Mouse (Mus musculus): Measurements from ENCODE around the gene Os9.

DNA sequence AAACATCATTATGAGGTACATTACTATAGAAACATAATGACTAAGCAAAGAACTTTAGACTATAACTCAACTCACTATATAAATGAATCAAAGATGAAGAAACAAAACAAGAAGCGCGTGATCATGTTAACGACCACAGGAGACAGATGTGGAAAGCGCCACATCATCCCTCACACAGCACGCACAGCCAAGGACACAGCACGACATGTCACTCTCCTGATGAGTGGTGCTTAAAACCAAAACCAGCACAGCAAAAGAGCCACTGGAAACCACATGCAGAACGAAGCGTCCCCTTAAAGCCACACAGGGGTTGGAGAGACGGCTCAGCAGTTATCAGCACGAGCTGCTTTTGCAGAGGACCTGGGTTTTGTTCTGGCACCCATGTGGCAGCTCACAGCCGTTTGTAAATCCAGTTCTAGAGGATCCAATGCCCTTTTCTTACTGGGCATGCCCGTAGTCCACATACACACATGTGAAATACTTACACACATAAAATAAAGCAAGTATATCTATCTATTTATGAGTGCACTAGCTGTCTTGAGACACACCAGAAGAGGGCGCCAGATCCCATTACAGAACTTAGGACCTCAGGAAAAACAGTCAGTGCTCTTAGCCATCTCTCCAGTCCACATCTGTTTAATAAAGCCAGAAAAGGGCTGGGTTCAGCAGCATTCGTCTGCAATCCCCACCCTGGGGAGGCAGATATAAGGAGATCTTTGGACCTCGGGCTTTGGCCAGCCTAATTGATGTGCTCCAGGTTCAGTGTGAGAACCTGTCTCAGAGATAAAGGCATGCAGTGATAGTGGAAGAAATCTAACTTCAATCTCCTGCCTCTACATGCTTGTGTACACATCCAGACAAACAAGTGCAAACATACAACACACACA lies 9.7 kb downstream of the Os9 start:
- no peak for TF ChIP-seq EP300 (IDR thresholded peaks at IDR 0.05; ENCODE audit: insufficient read depth, low read depth, low read length)
- TF ChIP-seq POLR2A (IDR thresholded peaks at IDR 0.05; ENCODE audit: insufficient read depth, low read depth, low read length), result no peak
- peak; percentile 46 for TF ChIP-seq CTCF (IDR thresholded peaks at IDR 0.05)
